Mouse (Mus musculus) embryonic fibroblast, embryonic 13.5 days (primary cell): Measurements from ENCODE around the gene Smarcd2. TPM values are rescaled to one million over a fixed set of nuclear protein-coding genes. Genes with fewer than 3 reads are reported as not detected.
A peak's percentile ranks its signal among the peaks of the same experiment; 100 is the strongest.

Source experiments
- H3K27ac ChIP-seq: 2 replicates; pipeline ENCODE4 v1.5.1; 2012; ENCODE audit warnings: low read length, control low read depth, inconsistent platforms; ENCODE audit not compliant: insufficient read depth
- H3K4me1 ChIP-seq: 2 replicates; pipeline ENCODE4 v1.6.1; 2011; ENCODE audit warnings: low read length; ENCODE audit not compliant: control insufficient read depth, insufficient read depth
- H3K4me3 ChIP-seq: 2 replicates; pipeline ENCODE4 v1.5.1; 2011; ENCODE audit warnings: mild to moderate bottlenecking, control low read depth, low read length; ENCODE audit not compliant: insufficient read depth
- CTCF ChIP-seq: IDR thresholded peaks from 2 replicates; pipeline ENCODE4 v1.5.1; 2011; ENCODE audit warnings: mild to moderate bottlenecking, control low read depth, low read length, moderate library complexity, borderline replicate concordance; ENCODE audit not compliant: insufficient read depth
- POLR2A ChIP-seq: IDR thresholded peaks from 2 replicates; pipeline ENCODE4 v1.6.1; 2011; ENCODE audit warnings: low read depth, mild to moderate bottlenecking, control low read depth, low read length, moderate library complexity
- polyA plus RNA-seq: library from polyadenylated mRNA; stranded (reverse); fragments of >200 nt; gene quantifications from 2 replicates; pipeline ENCODE4 v1.2.4, GENCODE M21; 2011; ENCODE audit warnings: low read depth; ENCODE audit not compliant: missing spikeins, insufficient read length

Smarcd2 gene
- polyA plus RNA-seq: 50.4 and 64.3 TPM in 2 replicates

DNA sequence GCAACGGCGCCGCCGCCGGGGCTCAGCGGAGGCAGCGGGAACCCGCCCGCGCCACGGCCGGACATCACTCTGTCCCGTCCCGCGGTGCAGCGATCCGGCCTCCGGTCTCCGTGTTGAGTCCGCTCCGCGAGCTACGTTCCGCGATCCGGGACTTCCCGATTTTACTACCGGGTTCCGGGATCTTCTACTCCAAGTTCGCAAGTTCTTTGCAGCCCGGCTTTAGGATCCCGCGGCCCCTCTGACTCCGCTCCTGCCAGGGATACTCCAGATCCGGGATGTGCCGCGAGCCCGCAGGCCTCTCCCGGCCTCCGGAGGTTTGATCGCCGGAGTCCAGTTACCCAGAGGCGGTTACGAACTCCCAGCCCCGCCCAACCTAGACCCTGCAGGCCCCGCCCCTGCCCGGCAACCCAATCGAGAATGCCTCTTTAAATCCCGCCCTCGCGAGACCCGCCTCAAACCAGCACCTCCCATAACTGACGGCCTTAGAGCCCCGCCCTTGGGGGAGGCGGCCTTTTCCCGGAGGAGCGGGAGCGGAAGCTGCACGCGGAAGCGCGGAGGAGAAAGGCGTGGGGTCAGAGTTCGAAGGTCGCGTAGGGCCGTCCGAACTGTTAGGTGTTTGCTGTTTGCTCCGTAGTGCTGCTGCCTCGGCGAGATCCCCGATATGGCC, at the start of gene Smarcd2:
Gene Smarcd2 (minus strand): TSS at position 329 of the 667 bp plus-strand sequence.
- peak within 1 kb of the TSS; percentile 79 for H3K27ac ChIP-seq
- peak within 1 kb of the TSS; percentile 86 for H3K4me3 ChIP-seq
- peaks cover 5% of the 10 kb centered on the region; the same call in 1 of the 2 replicates for H3K4me1 ChIP-seq
- TF ChIP-seq POLR2A: peak; percentile 77
- TF ChIP-seq CTCF: no peak

DNA sequence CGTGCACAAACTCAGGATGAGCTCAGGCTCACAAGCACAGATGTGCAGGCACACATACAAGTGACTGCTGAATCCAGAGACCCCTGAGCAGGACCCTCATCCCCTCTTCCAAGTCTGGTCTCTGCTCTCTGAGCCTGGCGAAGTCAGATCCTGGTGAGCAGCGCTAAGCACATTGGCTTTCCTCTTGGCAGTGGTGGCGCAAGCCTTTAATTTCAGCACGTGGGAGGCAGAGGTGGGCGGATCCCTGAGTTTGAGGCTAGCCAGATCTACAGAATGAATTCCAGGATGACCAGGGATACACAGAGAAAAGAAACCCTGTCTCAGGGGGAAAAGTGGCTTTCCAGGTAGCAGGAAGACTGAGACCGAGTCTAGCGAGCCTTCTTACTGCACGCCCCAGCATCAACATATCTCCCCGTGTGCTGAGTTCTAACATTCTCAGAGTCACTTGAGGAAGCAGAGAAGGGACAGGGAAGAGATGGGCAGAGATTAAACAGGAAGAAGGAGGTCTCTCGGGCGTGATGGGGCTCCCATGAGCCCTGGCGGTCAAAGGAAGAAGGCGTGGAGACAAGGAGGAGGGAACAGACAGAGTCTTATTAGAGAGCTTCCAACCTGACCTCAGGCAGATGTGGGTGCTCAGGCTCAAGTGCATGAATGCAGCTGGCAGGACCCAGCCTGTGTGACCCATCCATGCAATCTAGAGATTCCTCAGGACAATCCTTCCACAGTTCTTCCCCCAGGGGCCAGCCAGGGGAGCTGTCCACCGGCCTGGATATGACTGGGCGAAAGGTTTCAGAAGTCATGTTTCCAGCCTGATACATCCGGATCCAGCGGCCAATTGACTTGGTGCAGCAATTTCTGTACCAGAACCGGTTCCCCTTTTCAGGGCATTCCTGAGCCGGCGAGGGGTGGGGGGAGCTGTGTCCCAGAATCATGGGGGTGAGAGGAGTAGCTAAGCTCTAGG, 45.9 kb upstream of the Smarcd2 start:
- Histone ChIP-seq H3K4me3 (no peak overlapping the region), H3K27ac (no peak overlapping the region), H3K4me1 (peaks cover 3% of the 10 kb centered on the region)
- TF ChIP-seq CTCF (no peak), POLR2A (no peak)

DNA sequence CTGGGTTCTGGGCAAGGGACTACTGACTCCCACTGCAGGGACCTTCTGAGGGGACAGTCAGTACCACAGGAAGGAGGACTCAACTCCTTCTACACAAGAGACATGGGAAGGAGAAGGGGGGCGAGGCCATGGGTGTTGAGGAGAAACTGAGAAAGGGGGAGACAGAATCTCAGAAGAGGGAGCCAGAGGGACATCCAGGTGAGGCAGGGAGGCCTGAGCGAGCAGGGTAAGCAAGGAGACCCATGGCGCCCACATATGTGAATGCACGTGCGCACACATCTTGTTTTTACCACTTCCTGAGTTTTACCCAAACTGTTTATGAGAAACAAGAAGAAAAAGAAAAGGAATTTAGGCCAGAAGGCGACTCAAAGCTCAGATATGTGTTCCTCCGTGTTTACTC, 45.0 kb upstream of the Smarcd2 start:
- no peak overlapping the region for H3K27ac ChIP-seq

DNA sequence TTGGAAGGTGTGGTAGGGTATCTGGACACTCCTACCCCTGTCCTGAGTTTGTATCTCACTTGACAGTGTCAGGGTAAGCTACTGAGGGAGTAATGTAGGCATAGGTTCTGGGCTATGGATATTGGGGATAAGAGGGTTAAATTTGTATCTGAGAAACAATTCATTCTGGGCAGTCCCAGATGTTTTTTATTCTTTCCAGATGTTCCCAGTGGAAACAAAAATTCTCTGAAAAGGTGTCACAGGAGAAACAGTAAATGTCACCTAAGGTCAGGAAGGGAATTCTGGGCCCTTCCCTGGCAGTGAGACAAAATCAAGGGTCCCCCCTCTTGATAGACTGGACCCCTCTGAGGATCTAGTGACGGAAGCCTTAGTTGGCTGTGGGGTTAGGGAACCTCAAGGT, 43.6 kb upstream of the Smarcd2 start:
- peaks cover 3% of the 10 kb centered on the region for H3K4me1 ChIP-seq
- TF ChIP-seq POLR2A (no peak), CTCF (no peak)
- no peak overlapping the region for H3K27ac ChIP-seq

More for the DNA sequence above, 45.0 kb upstream of the Smarcd2 start:
- peaks cover 3% of the 10 kb centered on the region for H3K4me1 ChIP-seq
- H3K4me3 ChIP-seq: no peak overlapping the region
- TF ChIP-seq CTCF: no peak
- no peak for TF ChIP-seq POLR2A

DNA sequence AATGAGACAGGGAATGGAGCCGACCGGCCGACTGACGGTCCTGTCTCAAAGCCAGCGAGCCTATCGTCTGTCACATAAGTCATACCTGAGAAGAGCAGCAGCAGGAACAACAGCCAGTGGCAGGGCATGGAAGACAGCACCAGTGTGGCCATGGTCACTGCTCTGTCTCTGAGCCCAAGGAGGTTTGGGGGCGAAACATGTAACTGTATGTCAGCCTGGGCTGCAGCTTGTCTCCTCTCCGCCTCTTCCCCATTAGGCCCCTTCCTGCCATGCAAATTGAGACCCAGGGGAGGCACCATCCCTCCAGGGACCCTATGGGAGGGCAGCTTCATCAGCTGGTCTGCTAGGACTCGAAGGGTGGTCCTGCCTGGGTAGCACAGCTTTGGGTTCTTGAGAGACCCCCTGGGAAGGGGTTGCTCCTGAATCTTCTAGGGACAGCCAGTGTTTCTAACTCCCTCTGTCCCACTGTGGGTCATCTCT, 41.6 kb upstream of the Smarcd2 start, which contains the start of gene Cd79b:
Gene Cd79b (minus strand): TSS at position 430 of the 480 bp plus-strand sequence.
- H3K27ac ChIP-seq: no peak within 1 kb of the TSS
- peaks cover 3% of the 10 kb centered on the region for H3K4me1 ChIP-seq
- TF ChIP-seq CTCF: no peak
- TF ChIP-seq POLR2A: no peak
- no peak within 1 kb of the TSS for H3K4me3 ChIP-seq

More for the DNA sequence above, 43.6 kb upstream of the Smarcd2 start:
- H3K4me3 ChIP-seq: no peak overlapping the region

DNA sequence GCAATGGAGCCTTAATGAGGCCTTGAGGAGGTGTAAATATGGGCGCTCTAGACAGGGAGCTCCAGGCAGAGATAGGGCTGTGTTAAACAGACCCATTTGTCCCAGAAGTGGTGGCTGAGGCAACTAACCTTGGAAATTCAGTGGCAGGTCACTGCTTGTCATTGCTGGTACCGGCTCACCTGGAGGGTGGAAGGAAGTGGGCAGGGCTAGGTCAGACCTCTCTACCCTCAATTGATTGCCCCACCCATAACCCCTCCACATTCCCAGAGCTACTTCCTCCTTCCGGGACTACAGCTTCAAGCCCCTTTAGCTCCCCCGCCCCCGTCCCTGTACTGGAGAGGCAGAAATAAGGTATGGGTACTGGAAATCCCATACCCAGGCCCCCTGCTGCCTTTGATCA, 40.8 kb upstream of the Smarcd2 start:
- TF ChIP-seq POLR2A (no peak), CTCF (no peak)
- Histone ChIP-seq H3K4me1 (peaks cover 3% of the 10 kb centered on the region), H3K4me3 (no peak overlapping the region), H3K27ac (no peak overlapping the region)

DNA sequence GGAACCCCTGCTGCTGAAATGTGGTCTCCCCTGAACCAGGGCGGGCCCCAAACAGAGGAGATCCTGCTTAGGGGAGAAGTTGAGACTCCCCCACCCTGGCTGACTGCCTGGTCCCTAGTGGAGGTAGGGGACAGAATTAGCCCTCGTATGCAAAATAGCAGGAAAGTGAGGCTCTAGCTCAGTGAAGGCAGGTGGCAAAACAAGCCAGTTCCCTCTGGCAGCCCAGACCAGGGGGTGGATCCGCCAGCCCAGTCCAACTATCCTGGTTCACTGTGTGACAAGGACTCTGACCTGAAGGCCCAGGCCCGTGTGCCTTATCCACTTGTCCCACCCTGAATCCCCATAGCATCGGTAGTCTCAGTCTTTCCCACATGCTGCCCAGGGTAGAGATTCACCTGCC, 37.4 kb upstream of the Smarcd2 start:
- H3K4me3 ChIP-seq: no peak overlapping the region
- no peaks in the 10 kb centered on the region for H3K4me1 ChIP-seq
- no peak overlapping the region for H3K27ac ChIP-seq
- TF ChIP-seq CTCF (no peak), POLR2A (no peak)

DNA sequence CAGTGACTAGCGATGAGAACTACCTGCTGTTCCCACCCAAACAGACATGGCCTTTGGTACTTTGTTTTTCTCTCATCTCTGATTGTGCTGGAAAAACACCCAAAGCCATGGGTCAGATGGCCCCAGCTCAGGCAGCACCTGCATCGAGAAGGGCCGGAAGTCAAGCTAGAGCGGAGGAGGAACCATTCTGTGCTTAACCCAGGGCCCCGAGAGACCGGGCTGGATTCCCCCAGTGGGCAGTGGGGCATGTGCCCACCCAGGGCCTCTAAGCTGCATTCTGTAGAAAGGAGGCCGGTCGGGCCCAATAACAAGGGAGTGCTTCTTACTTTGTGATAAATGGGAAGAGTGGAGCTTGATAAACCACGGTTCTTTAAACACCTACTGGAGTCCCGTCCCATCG, 35.4 kb upstream of the Smarcd2 start:
- Histone ChIP-seq H3K4me3 (no peak overlapping the region), H3K27ac (no peak overlapping the region), H3K4me1 (no peaks in the 10 kb centered on the region)
- TF ChIP-seq POLR2A: no peak
- TF ChIP-seq CTCF: no peak

DNA sequence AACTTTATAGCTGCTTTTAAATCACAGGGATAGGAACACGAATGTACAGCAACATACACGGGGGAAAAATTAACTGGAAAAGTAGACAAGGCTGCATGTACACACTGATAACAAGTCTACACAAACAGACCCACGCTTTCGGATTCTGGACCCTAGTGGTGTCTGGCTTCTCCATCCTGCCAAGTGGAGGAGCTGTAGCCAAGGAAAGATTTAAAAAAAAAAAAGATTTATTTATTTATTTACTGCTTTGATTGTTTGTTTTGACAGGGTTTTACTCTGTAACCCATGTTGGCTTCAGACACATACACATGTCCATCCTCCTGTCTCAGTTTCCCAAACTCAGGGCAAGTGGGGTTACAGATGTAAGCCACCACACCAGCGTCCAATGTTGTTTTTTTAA, 34.7 kb upstream of the Smarcd2 start:
- H3K4me1 ChIP-seq: no peaks in the 10 kb centered on the region
- no peak overlapping the region for H3K4me3 ChIP-seq
- TF ChIP-seq POLR2A (no peak), CTCF (no peak)
- no peak overlapping the region for H3K27ac ChIP-seq
